Comparison of ENCODE assay signal across 14 mouse cellular contexts in genomic region chr4:12595801-12596515, GRCm38 (mm10).
DNase-seq lines count a peak whose midpoint lies in the region; ATAC-seq and TF ChIP-seq lines count a peak whose summit lies in the region.
"Had no signal": no experiment of that assay in that cellular context is flagged by ENCODE, and none has a peak within 500 bp of the region (broad histone marks: within the 10 kb centered on the region; RNA-seq: fewer than 3 reads in every experiment).

No protein-coding gene starts in this region.

- H3K9me3 ChIP-seq in neural tube, embryonic 11.5 days (ENCODE audit: control insufficient read depth, low read length): no peaks in the 10 kb centered on the region
- H3K9me3 ChIP-seq: heart, embryonic 15.5 days; neural tube, embryonic 12.5 days had no signal

- DNase-seq in adrenal gland, adult (ENCODE audit: inconsistent age in 2 of 2, low spot score in 1 of 2): peak; percentile 9 to 42
- DNase-seq in adrenal gland, postnatal 14 days: no peak
- DNase-seq in neural tube, embryonic 11.5 days (ENCODE audit: low spot score): peak; percentile 35
- no peak for DNase-seq in neural tube, embryonic 10.5 days (ENCODE audit: extremely low spot score, low spot score)
- DNase-seq in left cerebral cortex, adult 9 months (ENCODE audit: low spot score in 2 of 2): peak; percentile 15 to 40
- DNase-seq in telencephalon, adult 2 months (ENCODE audit: low read depth, low spot score): peak; percentile 36
- no peak for DNase-seq in urinary bladder, postnatal 36 days (ENCODE audit: low spot score in 2 of 2)
- DNase-seq in heart, adult 2 months: no peak
- DNase-seq: cerebellum, postnatal 25 days; kidney, adult 9 months; spleen, adult 18-20 months; thymus, postnatal 36 days had no signal

- intact Hi-C loops in heart, adult 2 months (cut with DNase I): no loop called here

- H3K79me2 ChIP-seq in heart, adult 2 months (replicated peaks; ENCODE audit: control insufficient read depth, insufficient read depth, low read length): no peaks in the 10 kb centered on the region

- TF ChIP-seq EP300 in heart, adult 2 months (IDR thresholded peaks at IDR 0.05; ENCODE audit: insufficient read depth, low read depth, low read length): no peak

- no peak for TF ChIP-seq POLR2A in heart, adult 2 months (IDR thresholded peaks at IDR 0.05; ENCODE audit: insufficient read depth, low read depth, low read length)

- H3K27me3 ChIP-seq in neural tube, embryonic 11.5 days (ENCODE audit: control insufficient read depth, insufficient read depth, low read length): no peaks in the 10 kb centered on the region
- H3K27me3 ChIP-seq in heart, adult 2 months (ENCODE audit: control insufficient read depth, insufficient read depth, low read length): no peaks in the 10 kb centered on the region
- H3K27me3 ChIP-seq: heart, embryonic 15.5 days; neural tube, embryonic 12.5 days had no signal

- ATAC-seq in neural tube, embryonic 11.5 days (ENCODE audit: insufficient read depth, low FRiP score, low TSS enrichment): no peak

- WGBS in neural tube, embryonic 11.5 days: 57% methylated on average over 10 of the region's 10 CpGs
- 73% methylated on average over 10 of the region's 10 CpGs for WGBS in heart, adult 2 months

- H3K9ac ChIP-seq in neural tube, embryonic 11.5 days (ENCODE audit: low read length): no peak overlapping the region
- H3K9ac ChIP-seq in heart, adult 2 months (ENCODE audit: low read depth, low read length): no peak overlapping the region
- H3K9ac ChIP-seq: heart, embryonic 15.5 days; neural tube, embryonic 12.5 days had no signal

- no peak overlapping the region for H3K27ac ChIP-seq in neural tube, embryonic 11.5 days (ENCODE audit: low read depth, low read length)
- H3K27ac ChIP-seq in heart, adult 2 months: no peak overlapping the region
- H3K27ac ChIP-seq: heart, embryonic 15.5 days; neural tube, embryonic 12.5 days had no signal

- H3K36me3 ChIP-seq in neural tube, embryonic 11.5 days (ENCODE audit: control insufficient read depth, insufficient read depth, low read length): no peaks in the 10 kb centered on the region
- no peaks in the 10 kb centered on the region for H3K36me3 ChIP-seq in heart, adult 2 months (ENCODE audit: control insufficient read depth, insufficient read depth, low read length)
- H3K36me3 ChIP-seq: heart, embryonic 15.5 days; neural tube, embryonic 12.5 days had no signal

- H3K4me1 ChIP-seq in neural tube, embryonic 11.5 days (ENCODE audit: control insufficient read depth, insufficient read depth, low read length): no peaks in the 10 kb centered on the region
- H3K4me1 ChIP-seq in heart, adult 2 months (ENCODE audit: control insufficient read depth, insufficient read depth, low read length): no peaks in the 10 kb centered on the region
- H3K4me1 ChIP-seq: heart, embryonic 15.5 days; neural tube, embryonic 12.5 days had no signal

- TF ChIP-seq CTCF in heart, adult 2 months (IDR thresholded peaks at IDR 0.05): no peak

- no peak overlapping the region for H3K4me2 ChIP-seq in neural tube, embryonic 11.5 days (ENCODE audit: low read depth)
- H3K4me2 ChIP-seq: heart, embryonic 15.5 days; neural tube, embryonic 12.5 days had no signal

- no peak overlapping the region for H3K4me3 ChIP-seq in neural tube, embryonic 11.5 days (ENCODE audit: low read depth, low read length)
- H3K4me3 ChIP-seq in heart, adult 2 months: no peak overlapping the region
- H3K4me3 ChIP-seq: heart, embryonic 15.5 days; neural tube, embryonic 12.5 days had no signal

Comparison
In these comparisons a context has a peak if more than half of its experiments do, and no peak if none do; other contexts are left out.
1. DNase-seq: peak in adrenal gland, adult (2 of 2), neural tube, embryonic 11.5 days (single experiment), left cerebral cortex, adult 9 months (2 of 2) and telencephalon, adult 2 months (single experiment); none in adrenal gland, postnatal 14 days (single experiment), neural tube, embryonic 10.5 days (single experiment), urinary bladder, postnatal 36 days (0 of 2) and heart, adult 2 months (0 of 2).